Mouse (Mus musculus): Measurements from ENCODE around the gene Mst1r.

Mst1r gene

GRCm38 (mm10) chr9:107914764-107915420 is 8.2 kb downstream of the Mst1r start:
- DNase-seq, result peak; percentile 39 to 54

- DNase-seq, result peak in 1 of 2 experiments; percentile 47
Observed at GRCm38 (mm10) chr9:107917895-107918608, 11.4 kb downstream of the Mst1r start.

- no peak for DNase-seq
Observed at GRCm38 (mm10) chr9:107918884-107919283, 12.2 kb downstream of the Mst1r start.

GRCm38 (mm10) chr9:107919441-107919840 is 12.8 kb downstream of the Mst1r start:
- DNase-seq, result no peak

GRCm38 (mm10) chr9:107923021-107923420 is 16.3 kb downstream of the Mst1r start:
- DNase-seq, result peak in 1 of 2 experiments; percentile 58

GRCm38 (mm10) chr9:107923956-107924355 is 17.3 kb downstream of the Mst1r start:
- DNase-seq, result peak in 1 of 2 experiments; percentile 16

GRCm38 (mm10) chr9:107925251-107925650 is 18.6 kb downstream of the Mst1r start:
- no peak for DNase-seq

GRCm38 (mm10) chr9:107926920-107927420 is 20.3 kb downstream of the Mst1r start:
- DNase-seq, result no peak

- peak in 1 of 2 experiments; percentile 31 for DNase-seq
Observed at GRCm38 (mm10) chr9:107927749-107928148, 21.1 kb downstream of the Mst1r start.

- no peak for DNase-seq
Observed at GRCm38 (mm10) chr9:107928169-107928568, 21.5 kb downstream of the Mst1r start, which contains the start of gene Actl11. Gene Actl11 (plus strand): TSS chr9:107928469.

- no peak for DNase-seq
Observed at GRCm38 (mm10) chr9:107932221-107932620, 25.5 kb downstream of the Mst1r start.

GRCm38 (mm10) chr9:107934146-107934545 is 27.5 kb downstream of the Mst1r start:
- peak; percentile 53 to 70 for DNase-seq

GRCm38 (mm10) chr9:107935374-107935773 is 28.7 kb downstream of the Mst1r start, which contains the start of gene Camkv:
Gene Camkv (plus strand): TSS chr9:107935674.
- DNase-seq, result no peak

- peak; percentile 36 to 54 for DNase-seq
Observed at GRCm38 (mm10) chr9:107935790-107936214, 29.1 kb downstream of the Mst1r start.

- no peak for DNase-seq
Observed at GRCm38 (mm10) chr9:107936215-107936822, 29.6 kb downstream of the Mst1r start.

GRCm38 (mm10) chr9:107936831-107937230 is 30.2 kb downstream of the Mst1r start:
- no peak for DNase-seq

GRCm38 (mm10) chr9:107947241-107948194 is 40.8 kb downstream of the Mst1r start:
- DNase-seq, result peak; percentile 47 to 69

GRCm38 (mm10) chr9:107949184-107949921 is 42.7 kb downstream of the Mst1r start:
- no peak for DNase-seq

GRCm38 (mm10) chr9:107949922-107950235 is 43.2 kb downstream of the Mst1r start, which contains the start of gene Traip:
Gene Traip (plus strand): TSS chr9:107950136.
- DNase-seq, result no peak

- peak; percentile 93 to 95 for DNase-seq
Observed at GRCm38 (mm10) chr9:107950460-107951355, 44.0 kb downstream of the Mst1r start.
